Mouse (Mus musculus) embryonic stem cell, embryonic (primary cell): ENCODE measurements at regions not wholly inside any gene's neighbourhood (a gene's known extent, or its start where the extent isn't known, plus 50 kb on each side); places are given as distances from the start of the nearest gene placed in this dataset.
"Not testable (repeated sequence)": the region's sequence is repeated elsewhere in the genome, so short reads cannot be mapped to it uniquely, and the experiment has no call there.

ENCODE experiments used
- CTCF ChIA-PET, 4 experiments: fragments of 300-600 bp in 2 of 4; fragments of 350-600 bp in 2 of 4; sonication (Branson Sonifier 250); formaldehyde crosslinking; loops; one replicate each; lab custom pipeline; 2022; ENCODE audit warnings: inconsistent platforms in 2 of 4; lab: Charles Lee
- POLR2A ChIA-PET, 4 experiments: fragments of 300-600 bp in 2 of 4; fragments of 350-600 bp in 2 of 4; sonication (Branson Sonifier 250); formaldehyde crosslinking; loops; one replicate each; lab custom pipeline; 2022; ENCODE audit warnings: antibody characterized with exemption in 4 of 4, inconsistent platforms in 1 of 4; lab: Charles Lee

- ChIA-PET CTCF (no interaction called here), POLR2A (no interaction called here)
Observed at GRCm38 (mm10) chr7:58310096-58310495, 345.9 kb upstream of the Atp10a start.

DNA sequence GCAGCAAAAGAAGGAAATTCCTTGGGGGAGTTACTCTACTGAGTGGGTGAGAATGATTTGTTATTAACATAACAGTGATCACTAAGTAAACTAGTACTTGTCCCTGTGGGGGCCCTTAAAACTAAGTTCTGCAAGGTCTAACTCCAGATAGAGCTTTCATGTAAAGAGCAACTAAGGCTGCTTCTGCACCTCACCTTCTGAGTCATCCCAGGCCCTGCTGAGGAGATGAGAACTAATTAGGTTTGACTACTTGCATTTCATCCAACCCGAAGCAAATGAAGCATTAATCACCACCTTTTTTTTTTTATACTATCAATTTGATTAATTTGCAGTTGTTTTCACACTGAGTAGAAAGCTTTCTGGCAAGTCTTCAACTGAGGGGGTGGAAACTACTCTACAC lies 333.6 kb upstream of the Atp10a start:
- ChIA-PET POLR2A (no interaction called here), CTCF (no interaction called here)

GRCm38 (mm10) chr7:58367384-58367783 lies 288.6 kb upstream of the Atp10a start:
- CTCF ChIA-PET: no interaction called here

GRCm38 (mm10) chr7:58383401-58383800 lies 272.6 kb upstream of the Atp10a start:
- ChIA-PET POLR2A (no interaction called here), CTCF (no interaction called here)

More at GRCm38 (mm10) chr7:58367384-58367783, 288.6 kb upstream of the Atp10a start:
- POLR2A ChIA-PET: interaction anchor here in 1 of 4 experiments (1.2 kb wide), 1 partner anchor 32 kb away, joined by 3 read pairs; no protein-coding TSS in a partner anchor

DNA sequence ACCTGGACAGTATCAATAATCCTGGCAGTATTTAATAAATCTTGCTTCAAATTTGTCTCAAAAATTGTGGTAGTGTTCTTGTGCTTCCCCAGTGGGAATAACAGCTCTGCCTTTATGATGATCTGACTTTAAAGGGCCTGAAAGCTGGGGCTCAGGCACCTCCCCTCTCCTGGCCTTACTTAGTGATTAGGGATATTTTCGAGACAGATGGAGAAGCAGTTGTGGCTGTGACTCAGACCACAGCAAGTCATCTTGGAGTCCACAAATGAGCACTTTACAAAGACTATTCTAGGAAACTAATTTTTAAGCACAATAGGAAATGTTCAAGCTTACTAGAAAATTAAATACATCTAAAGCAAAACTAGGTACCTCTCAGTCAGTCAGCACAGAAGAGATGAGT lies 267.6 kb upstream of the Atp10a start:
- ChIA-PET CTCF (no interaction called here), POLR2A (no interaction called here)

- ChIA-PET POLR2A (no interaction called here), CTCF (no interaction called here)
Observed at GRCm38 (mm10) chr7:58392391-58393115, 263.4 kb upstream of the Atp10a start.

DNA sequence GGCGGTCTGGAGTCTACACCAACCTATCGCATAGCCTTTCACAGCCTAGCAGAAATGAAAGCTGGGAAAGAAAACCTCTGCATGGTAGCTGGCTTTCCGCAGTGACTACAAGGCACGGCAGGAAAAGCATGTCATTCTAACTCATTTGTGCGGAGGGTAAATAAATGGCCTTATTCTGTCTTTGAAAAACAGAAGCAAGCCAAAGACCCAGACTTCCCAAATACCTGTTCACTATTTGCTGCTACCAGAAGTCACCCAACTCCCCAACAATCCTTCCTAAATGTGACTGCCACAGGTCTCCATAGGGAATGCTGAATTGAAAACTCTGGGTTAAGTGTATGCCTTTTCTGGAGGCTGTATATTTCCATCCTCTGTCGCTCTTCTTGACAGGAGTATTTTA lies 258.0 kb upstream of the Atp10a start:
- POLR2A ChIA-PET: no interaction called here
- CTCF ChIA-PET: no interaction called here

- ChIA-PET POLR2A (interaction anchor here in 3 of 4 experiments (0.5 to 1.1 kb wide), 4 partner anchors 8 to 638 kb away, joined by 3 read pairs; no protein-coding TSS in a partner anchor), CTCF (interaction anchor here in 2 of 4 experiments (0.6 to 0.8 kb wide), 4 partner anchors 75 to 888 kb away, joined by 3 to 4 read pairs (median 3); no protein-coding TSS in a partner anchor)
Observed at GRCm38 (mm10) chr7:58398558-58399144, 257.3 kb upstream of the Atp10a start.

DNA sequence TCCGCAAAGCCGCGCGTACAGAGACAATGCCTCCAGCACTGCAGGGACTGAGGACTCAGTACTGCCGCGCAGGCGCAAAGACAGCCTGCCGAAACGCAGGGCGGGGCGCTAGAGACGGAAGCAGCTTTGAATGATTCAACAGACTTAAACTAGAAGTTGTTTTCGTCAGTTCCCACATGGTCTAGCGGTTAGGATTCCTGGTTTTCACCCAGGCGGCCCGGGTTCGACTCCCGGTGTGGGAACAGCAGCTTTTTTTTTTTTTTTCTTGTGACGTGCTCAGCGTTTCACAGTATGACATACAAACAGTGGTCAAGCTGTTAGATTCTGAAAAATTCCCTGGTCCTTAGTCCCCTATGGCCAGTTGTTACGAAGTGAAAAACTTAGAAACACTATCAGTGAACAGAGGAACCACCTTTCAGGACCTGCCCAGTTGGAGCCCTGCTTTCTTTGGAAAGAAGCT lies 256.8 kb upstream of the Atp10a start:
- CTCF ChIA-PET: interaction anchor here in 2 of 4 experiments (0.6 to 0.8 kb wide), 4 partner anchors 75 to 889 kb away, joined by 3 to 4 read pairs (median 3); no protein-coding TSS in a partner anchor
- POLR2A ChIA-PET: interaction anchor here in 3 of 4 experiments (0.5 to 1.1 kb wide), 5 partner anchors 9 to 639 kb away, joined by 3 read pairs; no protein-coding TSS in a partner anchor

DNA sequence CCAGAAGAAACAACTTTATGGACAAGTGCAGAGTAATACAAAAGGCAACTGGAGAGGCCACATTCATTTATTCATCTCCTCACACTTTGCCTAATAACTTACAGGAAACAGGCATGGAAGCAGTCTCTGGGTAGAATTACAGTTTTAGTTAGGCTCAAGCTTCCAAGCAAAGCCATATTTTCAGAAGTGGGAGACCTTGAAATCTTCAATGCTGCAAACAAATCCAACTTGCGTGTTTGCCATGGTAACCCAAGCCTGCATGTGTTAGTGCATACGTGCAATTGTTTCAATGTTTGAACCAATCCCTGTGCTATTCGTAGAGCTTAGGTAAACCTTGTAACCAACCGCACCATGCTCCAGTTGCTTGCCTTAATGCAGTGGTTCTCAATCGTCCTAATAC lies 256.3 kb upstream of the Atp10a start:
- CTCF ChIA-PET: interaction anchor here in 1 of 4 experiments (0.8 kb wide), 1 partner anchor 889 kb away, joined by 3 read pairs; no protein-coding TSS in a partner anchor
- POLR2A ChIA-PET: interaction anchor here in 2 of 4 experiments (0.7 to 1.1 kb wide), 3 partner anchors 9 to 175 kb away, joined by 3 read pairs; no protein-coding TSS in a partner anchor

- CTCF ChIA-PET: no interaction called here
- POLR2A ChIA-PET: no interaction called here
Observed at GRCm38 (mm10) chr7:58400594-58400993, 255.4 kb upstream of the Atp10a start.

GRCm38 (mm10) chr7:58436888-58437625 lies 218.9 kb upstream of the Atp10a start:
- POLR2A ChIA-PET: no interaction called here
- CTCF ChIA-PET: no interaction called here

GRCm38 (mm10) chr7:58442535-58443184 lies 213.3 kb upstream of the Atp10a start:
- ChIA-PET POLR2A (no interaction called here), CTCF (no interaction called here)

DNA sequence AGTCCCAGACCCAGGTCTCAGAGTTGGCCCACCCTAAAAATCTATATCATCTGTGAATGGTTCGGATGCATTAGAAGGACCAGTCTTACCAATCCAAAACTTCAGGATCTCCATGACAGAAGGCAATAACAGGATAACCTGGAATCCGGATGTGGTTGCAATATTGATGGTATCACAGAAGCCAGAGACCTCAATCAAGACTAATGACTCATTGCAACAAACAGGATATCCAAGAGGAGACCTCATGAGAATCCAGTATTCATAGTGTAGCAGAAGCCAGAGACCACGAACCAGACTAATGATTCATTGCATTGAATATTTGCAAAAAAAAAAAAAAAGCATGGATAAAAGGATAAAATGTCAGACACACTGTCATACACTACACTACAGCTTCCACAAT lies 212.7 kb upstream of the Atp10a start:
- CTCF ChIA-PET: no interaction called here
- POLR2A ChIA-PET: no interaction called here

- CTCF ChIA-PET: no interaction called here
- POLR2A ChIA-PET: no interaction called here
Observed at GRCm38 (mm10) chr7:58445781-58446180, 210.2 kb upstream of the Atp10a start.

DNA sequence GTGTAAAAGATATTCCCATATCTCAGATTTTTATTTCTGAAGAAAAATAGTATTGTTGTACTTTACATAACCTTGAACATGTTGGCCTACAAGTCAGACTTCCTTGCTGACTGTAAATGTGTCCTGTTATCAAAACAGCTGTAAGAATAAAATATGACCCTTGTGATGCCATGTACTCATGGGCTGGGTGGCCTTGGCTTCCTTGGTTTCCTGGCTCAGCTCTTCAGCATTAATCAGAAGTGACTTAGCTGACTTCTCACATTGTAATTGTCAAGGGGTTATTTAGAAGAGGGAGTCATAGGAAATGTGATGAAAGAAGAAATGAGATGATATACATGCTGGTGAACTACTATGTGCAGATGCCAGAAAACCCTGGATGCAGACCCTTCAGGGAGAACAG lies 209.7 kb upstream of the Atp10a start:
- ChIA-PET POLR2A (no interaction called here), CTCF (no interaction called here)

- ChIA-PET CTCF (interaction anchor here in 1 of 4 experiments (0.6 kb wide), 1 partner anchor 808 kb away, joined by 3 read pairs; no protein-coding TSS in a partner anchor), POLR2A (no interaction called here)
Observed at GRCm38 (mm10) chr7:58448727-58449126, 207.2 kb upstream of the Atp10a start.

DNA sequence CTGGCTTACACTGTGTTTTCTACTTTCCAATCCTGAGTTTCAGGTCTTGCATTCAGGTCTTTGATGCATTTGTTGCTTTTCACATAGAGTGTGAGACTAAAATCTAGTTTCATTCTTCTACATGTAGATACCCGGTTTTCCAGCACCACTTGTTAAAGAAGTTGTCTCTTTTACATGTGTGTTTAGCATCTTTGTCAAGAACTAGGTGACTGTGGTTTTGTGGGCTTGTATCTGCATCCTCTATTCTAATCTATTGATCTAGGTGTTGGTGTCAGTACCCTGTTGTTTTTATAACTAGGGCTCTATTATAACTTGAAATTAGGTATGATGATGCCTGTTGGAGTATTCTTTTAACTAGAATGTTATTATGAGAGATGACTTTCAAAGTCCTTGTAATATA lies 204.0 kb upstream of the Atp10a start:
- CTCF ChIA-PET: no interaction called here

DNA sequence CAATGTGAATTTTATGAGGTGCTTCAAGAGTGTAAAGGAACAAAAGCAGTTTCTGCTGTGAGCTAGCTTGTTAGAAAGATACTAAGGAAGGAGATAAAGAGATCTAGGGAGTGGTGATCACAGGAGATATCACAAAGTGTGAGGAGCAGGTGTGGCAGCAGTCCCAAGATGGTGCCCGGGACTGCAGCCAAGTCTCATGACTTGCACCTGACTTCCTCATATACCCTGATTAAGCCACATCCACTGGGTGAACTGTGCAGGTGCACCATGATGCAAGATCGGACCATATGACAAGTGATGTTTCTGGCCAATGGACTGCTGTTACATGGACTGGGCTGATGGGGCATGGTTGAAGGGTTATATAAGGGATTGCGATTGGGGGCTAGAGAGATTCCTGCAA lies 197.8 kb upstream of the Atp10a start:
- CTCF ChIA-PET, POLR2A ChIA-PET: not testable (repeated sequence)

More for the DNA sequence above, 204.0 kb upstream of the Atp10a start:
- POLR2A ChIA-PET: no interaction called here
